Comparison of ENCODE assay signal across 22 mouse cellular contexts in the genomic region with DNA sequence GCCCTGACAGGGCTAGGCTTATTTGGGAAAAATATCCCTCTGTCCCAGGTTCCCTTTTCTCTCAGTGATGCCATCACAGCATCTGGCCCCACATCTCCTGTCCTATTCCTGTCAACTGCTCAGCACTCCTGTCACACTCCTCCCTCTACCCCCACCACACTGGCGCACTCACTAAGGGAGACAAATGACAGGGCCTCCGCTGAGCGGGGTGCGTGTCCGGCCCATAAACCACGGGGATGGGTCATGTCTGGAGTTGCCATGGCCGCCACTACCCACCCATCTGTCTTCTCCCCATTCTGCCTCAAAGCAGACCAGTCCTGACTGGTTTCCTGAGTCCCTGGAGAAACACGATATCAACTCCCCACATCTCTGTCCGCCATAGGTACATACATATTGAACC. TPM values are rescaled to one million over a fixed set of nuclear protein-coding genes. Genes with fewer than 3 reads are reported as not detected.
DNase-seq lines count a peak whose midpoint lies in the region; ATAC-seq lines count a peak whose summit lies in the region.
"Had no signal": no experiment of that assay in that cellular context is flagged by ENCODE, and none has a peak within 500 bp of the region (broad histone marks: within the 10 kb centered on the region; RNA-seq: fewer than 3 reads in every experiment).

No protein-coding gene starts in this region.

- ATAC-seq in forebrain, embryonic 16.5 days, result 0 out of 2 replicates have a peak, but pooled peaks have one; percentile 13
- peak; percentile 77 for ATAC-seq in kidney, embryonic 15.5 days (replicated peaks; ENCODE audit: low FRiP score)
- ATAC-seq in neural tube, embryonic 12.5 days (ENCODE audit: low FRiP score, low read depth), result peak; percentile 45; the same call in 1 of the 2 replicates
- ATAC-seq in neural tube, embryonic 15.5 days (ENCODE audit: low FRiP score), result no peak

- DNase-seq in forebrain, embryonic 10.5 days (ENCODE audit: extremely low spot score, low spot score), result no peak
- DNase-seq in kidney, postnatal 36 days, result no peak
- no peak for DNase-seq in layer of hippocampus, adult 18-20 months (ENCODE audit: low spot score in 2 of 2)
- DNase-seq: adrenal gland, adult 8-10 months; B cell, adult 2 months; cerebellum, adult 11 months; cerebellum, postnatal 36 days; kidney, adult 8-10 months; layer of hippocampus, adult 9-11 months; lung, postnatal 36 days; thymus, postnatal 4 days had no signal

- H3K27me3 ChIP-seq in forebrain, embryonic 16.5 days (replicated peaks; ENCODE audit: control insufficient read depth, insufficient read depth, low read length), result no peaks in the 10 kb centered on the region
- no peaks in the 10 kb centered on the region for H3K27me3 ChIP-seq in forebrain, embryonic 10.5 days (ENCODE audit: poor library complexity, severe bottlenecking)
- no peaks in the 10 kb centered on the region for H3K27me3 ChIP-seq in kidney, embryonic 15.5 days
- H3K27me3 ChIP-seq in neural tube, embryonic 12.5 days (replicated peaks), result no peaks in the 10 kb centered on the region
- no peaks in the 10 kb centered on the region for H3K27me3 ChIP-seq in neural tube, embryonic 15.5 days (replicated peaks)
- H3K27me3 ChIP-seq: limb, embryonic 15.5 days had no signal

- no peak overlapping the region for H3K9ac ChIP-seq in forebrain, embryonic 16.5 days (replicated peaks; ENCODE audit: low read depth, low read length)
- H3K9ac ChIP-seq in kidney, embryonic 15.5 days, result no peak overlapping the region
- H3K9ac ChIP-seq in neural tube, embryonic 12.5 days, result no peak overlapping the region
- no peak overlapping the region for H3K9ac ChIP-seq in neural tube, embryonic 15.5 days (replicated peaks)
- H3K9ac ChIP-seq: limb, embryonic 15.5 days had no signal

- no peak overlapping the region for H3K4me3 ChIP-seq in forebrain, embryonic 16.5 days (replicated peaks; ENCODE audit: low read length)
- H3K4me3 ChIP-seq in forebrain, embryonic 10.5 days, result no peak overlapping the region
- H3K4me3 ChIP-seq in kidney, embryonic 15.5 days (replicated peaks), result no peak overlapping the region
- H3K4me3 ChIP-seq in neural tube, embryonic 12.5 days, result no peak overlapping the region
- H3K4me3 ChIP-seq in neural tube, embryonic 15.5 days (replicated peaks), result no peak overlapping the region
- H3K4me3 ChIP-seq: erythroblast, embryonic 14.5 days; limb, embryonic 15.5 days had no signal

- H3K4me1 ChIP-seq in forebrain, embryonic 16.5 days (replicated peaks; ENCODE audit: control insufficient read depth, insufficient read depth, low read length), result no peaks in the 10 kb centered on the region
- H3K4me1 ChIP-seq in forebrain, embryonic 10.5 days, result peaks cover 16% of the 10 kb centered on the region
- no peaks in the 10 kb centered on the region for H3K4me1 ChIP-seq in kidney, embryonic 15.5 days
- H3K4me1 ChIP-seq in neural tube, embryonic 12.5 days, result 0 out of 2 replicates have a peak, but pooled peaks cover 3% of the 10 kb centered on the region
- H3K4me1 ChIP-seq in neural tube, embryonic 15.5 days, result peaks cover 4% of the 10 kb centered on the region; the same call in 1 of the 2 replicates
- H3K4me1 ChIP-seq: limb, embryonic 15.5 days had no signal

- H3K27ac ChIP-seq in forebrain, embryonic 16.5 days (ENCODE audit: low read length), result no peak overlapping the region
- no peak overlapping the region for H3K27ac ChIP-seq in forebrain, embryonic 10.5 days
- no peak overlapping the region for H3K27ac ChIP-seq in kidney, embryonic 15.5 days
- no peak overlapping the region for H3K27ac ChIP-seq in neural tube, embryonic 12.5 days
- no peak overlapping the region for H3K27ac ChIP-seq in neural tube, embryonic 15.5 days (replicated peaks)
- H3K27ac ChIP-seq: limb, embryonic 15.5 days had no signal

- WGBS in forebrain, embryonic 16.5 days, result 86% methylated on average over 9 of the region's 9 CpGs
- 89% methylated on average over 9 of the region's 9 CpGs for WGBS in forebrain, embryonic 10.5 days
- 39% methylated on average over 9 of the region's 9 CpGs for WGBS in kidney, embryonic 15.5 days
- 37% methylated on average over 9 of the region's 9 CpGs for WGBS in neural tube, embryonic 12.5 days
- WGBS in neural tube, embryonic 15.5 days, result 30% methylated on average over 9 of the region's 9 CpGs

- H3K4me2 ChIP-seq in forebrain, embryonic 16.5 days (ENCODE audit: low read length), result no peak overlapping the region
- H3K4me2 ChIP-seq in kidney, embryonic 15.5 days, result no peak overlapping the region
- H3K4me2 ChIP-seq in neural tube, embryonic 12.5 days (replicated peaks), result no peak overlapping the region
- no peak overlapping the region for H3K4me2 ChIP-seq in neural tube, embryonic 15.5 days
- H3K4me2 ChIP-seq: limb, embryonic 15.5 days had no signal

- no peaks in the 10 kb centered on the region for H3K9me3 ChIP-seq in forebrain, embryonic 16.5 days (ENCODE audit: control insufficient read depth, low read length)
- H3K9me3 ChIP-seq in forebrain, embryonic 10.5 days, result no peaks in the 10 kb centered on the region
- no peaks in the 10 kb centered on the region for H3K9me3 ChIP-seq in kidney, embryonic 15.5 days (replicated peaks)
- no peaks in the 10 kb centered on the region for H3K9me3 ChIP-seq in neural tube, embryonic 12.5 days
- H3K9me3 ChIP-seq in neural tube, embryonic 15.5 days (replicated peaks), result no peaks in the 10 kb centered on the region
- H3K9me3 ChIP-seq: limb, embryonic 15.5 days had no signal

- peaks cover 28% of the 10 kb centered on the region for H3K36me3 ChIP-seq in forebrain, embryonic 16.5 days (ENCODE audit: control insufficient read depth, insufficient read depth)
- H3K36me3 ChIP-seq in forebrain, embryonic 10.5 days (replicated peaks), result peaks cover 51% of the 10 kb centered on the region
- peaks cover 40% of the 10 kb centered on the region for H3K36me3 ChIP-seq in kidney, embryonic 15.5 days
- H3K36me3 ChIP-seq in neural tube, embryonic 12.5 days, result peaks cover 40% of the 10 kb centered on the region
- H3K36me3 ChIP-seq in neural tube, embryonic 15.5 days, result peaks cover 39% of the 10 kb centered on the region

RNA-seq across cellular contexts. Expression of a gene that starts 10.0 kb away (rescaled TPM):
- 80.1 and 80.4 TPM in 2 replicates for polyA plus RNA-seq in forebrain, embryonic 16.5 days (2015; fragmentation: Nextera tagmentation; extraction: Ambion mirVana)
- 72.3 and 76.1 TPM in 2 replicates for polyA plus RNA-seq in forebrain, embryonic 10.5 days (2016; fragmentation: Nextera tagmentation; extraction: Ambion mirVana)
- polyA plus RNA-seq in kidney, embryonic 15.5 days (2015; fragmentation: Nextera tagmentation; extraction: Ambion mirVana), result 55.4 and 64.1 TPM in 2 replicates
- 66.3 and 77.5 TPM in 2 replicates for polyA plus RNA-seq in neural tube, embryonic 12.5 days (2016; fragmentation: Nextera tagmentation; extraction: Ambion mirVana)
- polyA plus RNA-seq in neural tube, embryonic 15.5 days (2015; fragmentation: Nextera tagmentation; extraction: Ambion mirVana), result 70.7 and 73.1 TPM in 2 replicates
- 10 to 100 TPM; 37.5 to 38.2 TPM for total RNA-seq in layer of hippocampus, adult 18-20 months (2021)

RNA-seq across cellular contexts. Expression of a gene that starts 52.2 kb away (rescaled TPM):
- not detected in 2 replicates for polyA plus RNA-seq in forebrain, embryonic 16.5 days (2015; fragmentation: Nextera tagmentation; extraction: Ambion mirVana)
- polyA plus RNA-seq in forebrain, embryonic 10.5 days (2016; fragmentation: Nextera tagmentation; extraction: Ambion mirVana), result not detected in 2 replicates
- polyA plus RNA-seq in kidney, embryonic 15.5 days (2015; fragmentation: Nextera tagmentation; extraction: Ambion mirVana), result not detected in 2 replicates
- not detected in 2 replicates for polyA plus RNA-seq in neural tube, embryonic 12.5 days (2016; fragmentation: Nextera tagmentation; extraction: Ambion mirVana)
- polyA plus RNA-seq in neural tube, embryonic 15.5 days (2015; fragmentation: Nextera tagmentation; extraction: Ambion mirVana), result not detected in 2 replicates
- total RNA-seq in layer of hippocampus, adult 18-20 months (2021), result not detected
- total RNA-seq: adrenal gland, adult 8-10 months; granulocyte monocyte progenitor cell, adult 5-6 weeks; left cerebral cortex, adult 8-10 months had no signal
- polyA plus RNA-seq: brain, embryonic 14.5 days; erythroblast, embryonic 14.5 days; heart, embryonic 16.5 days; limb, embryonic 15.5 days; liver, embryonic 16.5 days had no signal
